8 mouse cellular contexts compared by ENCODE assay signal in the genomic region with DNA sequence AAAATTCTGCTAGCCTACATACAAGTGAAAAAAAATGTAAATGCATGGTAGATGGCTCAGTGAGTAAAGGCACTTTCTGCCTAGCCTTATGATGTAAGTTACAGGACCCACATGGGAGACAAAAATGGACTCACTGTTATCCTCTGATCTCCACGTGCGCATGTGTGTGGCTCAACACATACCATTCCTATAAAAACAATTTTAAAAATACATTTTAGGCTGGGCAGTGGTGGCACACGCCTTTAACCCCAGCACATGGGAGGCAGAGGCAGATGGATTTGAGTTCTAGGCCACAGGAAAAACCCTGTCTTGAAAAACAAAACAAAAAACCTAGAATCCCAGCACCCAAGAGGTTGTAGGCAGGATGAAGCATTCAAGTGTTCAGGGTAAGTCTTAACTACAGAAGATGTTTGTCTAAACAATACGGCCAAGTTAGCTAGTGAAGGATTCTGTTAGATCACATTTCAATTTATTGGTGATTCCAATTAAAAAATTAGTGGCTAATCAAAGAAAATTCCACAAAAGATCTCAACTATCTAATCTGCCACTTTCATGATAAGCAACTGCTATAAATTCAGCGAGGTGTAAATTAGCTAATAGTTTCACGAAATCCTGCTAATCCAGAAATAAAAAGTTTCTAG. TPM values are rescaled to one million over a fixed set of nuclear protein-coding genes. Genes with fewer than 3 reads are reported as not detected.
DNase-seq lines count a peak whose midpoint lies in the region; ATAC-seq lines count a peak whose summit lies in the region.

No protein-coding gene starts in this region.

- H3K9ac ChIP-seq in lung, embryonic 15.5 days = peak overlapping the region; percentile 82; the same call in 1 of the 2 replicates
- peak overlapping the region; percentile 100 for H3K9ac ChIP-seq in embryonic facial prominence, embryonic 14.5 days (ENCODE audit: low read depth, low read length)

- H3K4me1 ChIP-seq in lung, embryonic 15.5 days = peaks cover 31% of the 10 kb centered on the region
- peaks cover 21% of the 10 kb centered on the region for H3K4me1 ChIP-seq in embryonic facial prominence, embryonic 14.5 days (ENCODE audit: control insufficient read depth, insufficient read depth, low read length)
- peaks cover 25% of the 10 kb centered on the region for H3K4me1 ChIP-seq in limb, embryonic 10.5 days

- no peak for ATAC-seq in lung, embryonic 15.5 days (ENCODE audit: borderline replicate concordance, extremely low read depth, low FRiP score, low TSS enrichment)
- ATAC-seq in embryonic facial prominence, embryonic 14.5 days (ENCODE audit: low read depth) = no peak

- peak overlapping the region; percentile 100 for H3K4me3 ChIP-seq in lung, embryonic 15.5 days
- peak overlapping the region; percentile 100 for H3K4me3 ChIP-seq in embryonic facial prominence, embryonic 14.5 days (ENCODE audit: low read depth, low read length)
- H3K4me3 ChIP-seq in limb, embryonic 10.5 days = peak overlapping the region; percentile 99

- 24% methylated on average over 6 of the region's 6 CpGs for WGBS in lung, embryonic 15.5 days
- 19% methylated on average over 6 of the region's 6 CpGs for WGBS in embryonic facial prominence, embryonic 14.5 days
- WGBS in limb, embryonic 10.5 days = 38% methylated on average over 6 of the region's 6 CpGs

- H3K4me2 ChIP-seq in lung, embryonic 15.5 days = peak overlapping the region; percentile 67
- peak overlapping the region; percentile 58 for H3K4me2 ChIP-seq in embryonic facial prominence, embryonic 14.5 days (ENCODE audit: low read depth, low read length)

- H3K27me3 ChIP-seq in lung, embryonic 15.5 days = no peaks in the 10 kb centered on the region
- no peaks in the 10 kb centered on the region for H3K27me3 ChIP-seq in embryonic facial prominence, embryonic 14.5 days (replicated peaks; ENCODE audit: control insufficient read depth, insufficient read depth, low read length)
- H3K27me3 ChIP-seq in limb, embryonic 10.5 days (ENCODE audit: low read depth, poor library complexity, severe bottlenecking) = no peaks in the 10 kb centered on the region

- no peaks in the 10 kb centered on the region for H3K36me3 ChIP-seq in lung, embryonic 15.5 days
- H3K36me3 ChIP-seq in embryonic facial prominence, embryonic 14.5 days (ENCODE audit: control insufficient read depth, insufficient read depth, low read length) = 0 out of 2 replicates have a peak, but pooled peaks cover 3% of the 10 kb centered on the region
- H3K36me3 ChIP-seq in limb, embryonic 10.5 days = peaks cover 15% of the 10 kb centered on the region

- H3K9me3 ChIP-seq in lung, embryonic 15.5 days = no peaks in the 10 kb centered on the region
- H3K9me3 ChIP-seq in embryonic facial prominence, embryonic 14.5 days (ENCODE audit: control insufficient read depth, low read length) = no peaks in the 10 kb centered on the region
- H3K9me3 ChIP-seq in limb, embryonic 10.5 days (replicated peaks) = no peaks in the 10 kb centered on the region

- no peak for DNase-seq in lung, postnatal 36 days
- DNase-seq in embryonic facial prominence, embryonic 14.5 days (ENCODE audit: low spot score) = peak; percentile 14
- DNase-seq in limb, embryonic 10.5 days (ENCODE audit: low spot score) = no peak
- peak; percentile 13 for DNase-seq in retina, postnatal 1 day
- DNase-seq in right cerebral cortex, postnatal 14 days = no peak
- no peak for DNase-seq in right cerebral cortex, postnatal 4 days
- no peak for DNase-seq in spleen, postnatal 4 days (ENCODE audit: low spot score in 2 of 2)

- peak overlapping the region; percentile 99 for H3K27ac ChIP-seq in lung, embryonic 15.5 days
- peak overlapping the region; percentile 100 for H3K27ac ChIP-seq in embryonic facial prominence, embryonic 14.5 days (replicated peaks; ENCODE audit: low read depth, low read length)
- peak overlapping the region; percentile 100 for H3K27ac ChIP-seq in limb, embryonic 10.5 days

RNA-seq across cellular contexts. Expression of gene Setd2, which starts 1.1 kb away (rescaled TPM):
- polyA plus RNA-seq in lung, embryonic 15.5 days (2015; fragmentation: Nextera tagmentation; extraction: Ambion mirVana) = 33.0 and 33.4 TPM in 2 replicates
- polyA plus RNA-seq in embryonic facial prominence, embryonic 14.5 days (2014; fragmentation: Nextera tagmentation; extraction: Ambion mirVana) = 48.5 and 48.8 TPM in 2 replicates
- 36.4 and 42.5 TPM in 2 replicates for polyA plus RNA-seq in limb, embryonic 10.5 days (2016; fragmentation: Nextera tagmentation; extraction: Ambion mirVana)

RNA-seq across cellular contexts. Expression of gene Kif9, which starts 54.5 kb away (rescaled TPM):
- 1.4 and 1.8 TPM in 2 replicates for polyA plus RNA-seq in lung, embryonic 15.5 days (2015; fragmentation: Nextera tagmentation; extraction: Ambion mirVana)
- polyA plus RNA-seq in embryonic facial prominence, embryonic 14.5 days (2014; fragmentation: Nextera tagmentation; extraction: Ambion mirVana) = 1.7 and 4.1 TPM in 2 replicates
- polyA plus RNA-seq in limb, embryonic 10.5 days (2016; fragmentation: Nextera tagmentation; extraction: Ambion mirVana) = 0.74 and 0.75 TPM in 2 replicates

RNA-seq across cellular contexts. Expression of gene Klhl18, which starts 54.8 kb away (rescaled TPM):
- 7.6 and 8.9 TPM in 2 replicates for polyA plus RNA-seq in lung, embryonic 15.5 days (2015; fragmentation: Nextera tagmentation; extraction: Ambion mirVana)
- 9.4 and 10.1 TPM in 2 replicates for polyA plus RNA-seq in embryonic facial prominence, embryonic 14.5 days (2014; fragmentation: Nextera tagmentation; extraction: Ambion mirVana)
- 8.5 and 10.3 TPM in 2 replicates for polyA plus RNA-seq in limb, embryonic 10.5 days (2016; fragmentation: Nextera tagmentation; extraction: Ambion mirVana)

Comparison
In these comparisons a context has a peak if more than half of its experiments do, and no peak if none do; other contexts are left out.
1. DNase-seq: peak in embryonic facial prominence, embryonic 14.5 days (single experiment) and retina, postnatal 1 day (single experiment); none in lung, postnatal 36 days (single experiment), limb, embryonic 10.5 days (single experiment), right cerebral cortex, postnatal 14 days (single experiment), right cerebral cortex, postnatal 4 days (single experiment) and spleen, postnatal 4 days (0 of 2).
2. Peak in every context shown above with its lines, with median percentiles within 50 percentile points of each other: H3K27ac ChIP-seq and H3K4me3 ChIP-seq.